Mouse (Mus musculus) spleen, adult 18-20 months (tissue): ENCODE data around the gene Vmn1r71.
"Not testable (repeated sequence)": the region's sequence is repeated elsewhere in the genome, so short reads cannot be mapped to it uniquely, and the experiment has no call there.

Source experiments
- DNase-seq, 2 experiments: peaks; one replicate each; pipeline ENCODE4 v3.0.0; 2022; ENCODE audit warnings: mixed read lengths in 2 of 2

Gene Vmn1r71

GRCm38 (mm10) chr7:10754264-10754663, at the start of gene Vmn1r71:
Vmn1r71 (minus strand) TSS chr7:10754364.
- DNase-seq: no peak

DNA sequence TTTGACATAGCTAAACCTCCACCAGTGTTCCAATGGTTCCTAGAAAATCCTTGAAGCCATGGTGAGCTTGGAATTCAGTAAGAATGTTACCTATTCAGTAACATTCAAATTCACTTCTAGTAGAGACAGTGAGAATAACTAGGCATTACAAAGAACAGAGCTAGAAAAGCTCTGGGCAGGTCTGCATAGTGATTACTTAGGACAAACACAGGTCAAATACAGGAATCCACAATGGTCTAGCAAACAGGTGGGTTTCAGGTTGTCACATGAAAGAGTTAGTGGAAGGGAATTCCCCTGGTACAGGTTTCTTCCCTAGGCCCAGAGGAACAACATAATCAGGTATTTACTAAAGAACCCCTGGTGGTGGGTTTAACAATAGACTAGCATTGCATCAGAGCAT, 3.4 kb upstream of the Vmn1r71 start:
- DNase-seq: not testable (repeated sequence)
